Mouse (Mus musculus): ENCODE results near the gene Hal.

DNA sequence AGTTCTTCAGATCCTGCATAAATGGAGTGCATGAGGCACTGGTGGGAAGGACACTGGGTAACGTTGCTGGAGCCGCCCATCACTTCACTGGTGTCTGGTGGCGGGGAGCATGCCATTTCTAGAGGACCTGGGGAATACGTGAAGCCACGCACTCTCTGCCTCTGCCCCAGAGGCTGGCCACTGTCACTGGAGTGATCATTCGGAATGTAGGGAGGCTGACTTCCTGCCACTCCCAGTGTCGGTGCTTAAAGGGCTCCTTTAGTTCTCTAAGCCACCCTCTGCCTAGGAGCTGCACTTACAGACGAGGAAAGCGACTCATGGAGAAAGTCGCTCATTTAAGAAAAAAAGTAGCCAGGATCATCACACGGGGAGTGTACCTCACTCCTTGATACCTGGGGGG is 28.5 kb upstream of the Hal start:
- no peak for TF ChIP-seq POLR2A (IDR thresholded peaks at IDR 0.05; ENCODE audit: low read depth, low read length)
- TF ChIP-seq CTCF (IDR thresholded peaks at IDR 0.05; ENCODE audit: extremely low read depth, insufficient read depth, insufficient read length, insufficient replicate concordance): no peak

Data from spleen, adult 2 months (tissue).